ENCODE assay signal across 9 mouse cellular contexts in the genomic region with DNA sequence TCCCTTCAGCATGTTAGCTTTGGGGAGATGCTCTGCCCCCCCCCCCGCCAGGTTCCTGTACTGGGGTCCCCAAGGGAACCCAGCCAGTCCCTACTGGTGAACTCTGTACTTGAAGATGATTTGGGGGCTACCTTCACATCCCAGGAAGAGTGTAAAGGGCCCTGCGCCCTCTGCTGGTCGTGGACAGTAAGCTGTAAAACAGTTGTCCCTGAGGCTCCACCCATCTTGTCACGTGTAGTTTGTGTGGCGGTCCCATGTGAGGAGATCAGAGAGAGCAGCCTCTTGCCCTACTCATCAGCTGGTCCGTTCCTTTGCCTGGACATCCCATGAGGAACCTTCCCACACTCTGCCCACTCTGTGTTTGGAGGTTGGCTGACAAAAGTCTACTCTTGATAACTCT. TPM values are rescaled to one million over a fixed set of nuclear protein-coding genes. Genes with fewer than 3 reads are reported as not detected.
DNase-seq lines count a peak whose midpoint lies in the region; ATAC-seq and TF ChIP-seq lines count a peak whose summit lies in the region.
"Had no signal": no experiment of that assay in that cellular context is flagged by ENCODE, and none has a peak within 500 bp of the region (broad histone marks: within the 10 kb centered on the region; RNA-seq: fewer than 3 reads in every experiment).

No protein-coding gene starts in this region.

- H3K27me3 ChIP-seq in testis, adult 2 months (ENCODE audit: control insufficient read depth, insufficient read depth, low read length), result no peaks in the 10 kb centered on the region
- no peaks in the 10 kb centered on the region for H3K27me3 ChIP-seq in intestine, embryonic 15.5 days (replicated peaks)
- no peaks in the 10 kb centered on the region for H3K27me3 ChIP-seq in small intestine, adult 2 months (ENCODE audit: control insufficient read depth, insufficient read depth, low read length)

- WGBS in intestine, embryonic 15.5 days, result 13% methylated on average over 6 of the region's 6 CpGs
- 9% methylated on average over 6 of the region's 6 CpGs for WGBS in small intestine, adult 2 months

- TF ChIP-seq CTCF in testis, adult 2 months (IDR thresholded peaks at IDR 0.05; ENCODE audit: control insufficient read depth, insufficient read depth, insufficient replicate concordance, low read depth, low read length), result peak; percentile 55; the same call in 1 of the 2 replicates
- TF ChIP-seq CTCF in embryonic fibroblast, embryonic 13.5 days (IDR thresholded peaks at IDR 0.05; ENCODE audit: borderline replicate concordance, insufficient read depth, low read length), result peak; percentile 47; the same call in 1 of the 2 replicates
- TF ChIP-seq CTCF in small intestine, adult 2 months (IDR thresholded peaks at IDR 0.05; ENCODE audit: extremely low read depth, insufficient read length, insufficient replicate concordance, low read depth, low read length), result peak; percentile 47; the same call in 1 of the 2 replicates

- DNase-seq in testis, postnatal 14 days (ENCODE audit: low spot score), result no peak
- DNase-seq in adrenal gland, adult 8-10 months, result peak; percentile 28
- peak; percentile 11 to 25 for DNase-seq in lung, adult 18-20 months
- DNase-seq in gastrocnemius, postnatal 36 days, result no peak

- no peaks in the 10 kb centered on the region for H3K9me3 ChIP-seq in intestine, embryonic 15.5 days

- H3K36me3 ChIP-seq in testis, adult 2 months (ENCODE audit: control insufficient read depth, insufficient read depth, low read length), result no peaks in the 10 kb centered on the region
- no peaks in the 10 kb centered on the region for H3K36me3 ChIP-seq in intestine, embryonic 15.5 days
- H3K36me3 ChIP-seq in small intestine, adult 2 months (ENCODE audit: control insufficient read depth, insufficient read depth, low read length), result no peaks in the 10 kb centered on the region

- peak; percentile 43; the same call in 1 of the 2 replicates for ATAC-seq in intestine, embryonic 15.5 days

- no peak for TF ChIP-seq POLR2A in testis, adult 2 months (IDR thresholded peaks at IDR 0.05; ENCODE audit: control insufficient read depth, low read depth, low read length)
- no peak for TF ChIP-seq POLR2A in embryonic fibroblast, embryonic 13.5 days (IDR thresholded peaks at IDR 0.05; ENCODE audit: low read depth, low read length)
- no peak for TF ChIP-seq POLR2A in small intestine, adult 2 months (IDR thresholded peaks at IDR 0.05; ENCODE audit: low read depth, low read length)

- H3K4me1 ChIP-seq in testis, adult 2 months (ENCODE audit: control insufficient read depth, insufficient read depth, low read length), result peaks cover 11% of the 10 kb centered on the region
- H3K4me1 ChIP-seq in embryonic fibroblast, embryonic 13.5 days (ENCODE audit: control insufficient read depth, insufficient read depth, low read length), result no peaks in the 10 kb centered on the region
- H3K4me1 ChIP-seq in intestine, embryonic 15.5 days (replicated peaks), result no peaks in the 10 kb centered on the region
- H3K4me1 ChIP-seq in small intestine, adult 2 months (ENCODE audit: control insufficient read depth, insufficient read depth, insufficient read length, low read length), result peaks cover 2% of the 10 kb centered on the region; the same call in 1 of the 2 replicates

- intact Hi-C loops in gastrocnemius, postnatal 36 days (cut with DNase I), result no loop called here

- no peak overlapping the region for H3K9ac ChIP-seq in intestine, embryonic 15.5 days

- H3K4me2 ChIP-seq in intestine, embryonic 15.5 days (replicated peaks), result peak overlapping the region; percentile 38

- no peak overlapping the region for H3K27ac ChIP-seq in testis, adult 2 months (ENCODE audit: control insufficient read depth, insufficient read depth, low read depth, low read length)
- no peak overlapping the region for H3K27ac ChIP-seq in embryonic fibroblast, embryonic 13.5 days (ENCODE audit: insufficient read depth, low read length)
- no peak overlapping the region for H3K27ac ChIP-seq in intestine, embryonic 15.5 days
- H3K27ac ChIP-seq in small intestine, adult 2 months (ENCODE audit: insufficient read depth, low read depth, low read length), result no peak overlapping the region

- no peak overlapping the region for H3K4me3 ChIP-seq in testis, adult 2 months (ENCODE audit: control insufficient read depth, low read depth, low read length)
- no peak overlapping the region for H3K4me3 ChIP-seq in embryonic fibroblast, embryonic 13.5 days (ENCODE audit: insufficient read depth, low read length)
- no peak overlapping the region for H3K4me3 ChIP-seq in intestine, embryonic 15.5 days (replicated peaks)
- H3K4me3 ChIP-seq in small intestine, adult 2 months (ENCODE audit: low read depth, low read length), result no peak overlapping the region

RNA-seq across cellular contexts. Expression of gene Bpifb4, which starts 15.8 kb away (rescaled TPM):
- 0.33 and 0.64 TPM in 2 replicates for polyA plus RNA-seq in testis, adult 2 months (2012; rRNA removed)
- under 1 TPM in 2 of 4 experiments, not detected in 2; 0.44 to 0.59 TPM for total RNA-seq in adrenal gland, adult 8-10 months (2022)
- not detected in 2 replicates for polyA plus RNA-seq in embryonic fibroblast, embryonic 13.5 days (2011; ENCODE audit: insufficient read length, low read depth, missing spikeins)
- not detected in 2 replicates for polyA plus RNA-seq in intestine, embryonic 15.5 days (2015; fragmentation: Nextera tagmentation; extraction: Ambion mirVana)
- 0.13 TPM in 1 of 2 replicates, not detected in the other for polyA plus RNA-seq in small intestine, adult 2 months (2012; rRNA removed)
- total RNA-seq in gastrocnemius, postnatal 36 days (2021), result not detected
- total RNA-seq: layer of hippocampus, adult 18-20 months had no signal

RNA-seq across cellular contexts. Expression of gene Bpifa6, which starts 20.9 kb away (rescaled TPM):
- 7.6 and 9.6 TPM in 2 replicates for polyA plus RNA-seq in testis, adult 2 months (2012; rRNA removed)
- total RNA-seq in adrenal gland, adult 8-10 months (2022), result under 1 TPM in 1 of 4 experiments, not detected in 3; 0.17 TPM
- polyA plus RNA-seq in embryonic fibroblast, embryonic 13.5 days (2011; ENCODE audit: insufficient read length, low read depth, missing spikeins), result not detected in 2 replicates
- not detected in 2 replicates for polyA plus RNA-seq in intestine, embryonic 15.5 days (2015; fragmentation: Nextera tagmentation; extraction: Ambion mirVana)
- not detected in 2 replicates for polyA plus RNA-seq in small intestine, adult 2 months (2012; rRNA removed)
- total RNA-seq in gastrocnemius, postnatal 36 days (2021), result not detected
- total RNA-seq: layer of hippocampus, adult 18-20 months had no signal

RNA-seq across cellular contexts. Expression of gene Bpifb3, which starts 35.8 kb away (rescaled TPM):
- 5.0 and 5.4 TPM in 2 replicates for polyA plus RNA-seq in testis, adult 2 months (2012; rRNA removed)
- not detected for total RNA-seq in adrenal gland, adult 8-10 months (2022)
- not detected in 2 replicates for polyA plus RNA-seq in embryonic fibroblast, embryonic 13.5 days (2011; ENCODE audit: insufficient read length, low read depth, missing spikeins)
- not detected in 2 replicates for polyA plus RNA-seq in intestine, embryonic 15.5 days (2015; fragmentation: Nextera tagmentation; extraction: Ambion mirVana)
- not detected in 2 replicates for polyA plus RNA-seq in small intestine, adult 2 months (2012; rRNA removed)
- not detected for total RNA-seq in gastrocnemius, postnatal 36 days (2021)
- total RNA-seq: layer of hippocampus, adult 18-20 months had no signal

RNA-seq across cellular contexts. Expression of gene Bpifb6, which starts 53.6 kb away (rescaled TPM):
- 0.21 and 0.36 TPM in 2 replicates for polyA plus RNA-seq in testis, adult 2 months (2012; rRNA removed)
- total RNA-seq in adrenal gland, adult 8-10 months (2022), result 1 to 10 TPM in 2 of 4 experiments, under 1 TPM in 1, not detected in 1; 0.30 to 6.2 (median 4.9) TPM
- polyA plus RNA-seq in embryonic fibroblast, embryonic 13.5 days (2011; ENCODE audit: insufficient read length, low read depth, missing spikeins), result not detected in 2 replicates
- not detected in 2 replicates for polyA plus RNA-seq in intestine, embryonic 15.5 days (2015; fragmentation: Nextera tagmentation; extraction: Ambion mirVana)
- not detected in 2 replicates for polyA plus RNA-seq in small intestine, adult 2 months (2012; rRNA removed)
- total RNA-seq in gastrocnemius, postnatal 36 days (2021), result not detected
- total RNA-seq: layer of hippocampus, adult 18-20 months had no signal

RNA-seq across cellular contexts. Expression of gene Bpifa2, which starts 54.2 kb away (rescaled TPM):
- 0.11 TPM in 1 of 2 replicates, not detected in the other for polyA plus RNA-seq in testis, adult 2 months (2012; rRNA removed)
- total RNA-seq in adrenal gland, adult 8-10 months (2022), result 1 to 10 TPM in 1 of 4 experiments, under 1 TPM in 3; 0.37 to 1.0 (median 0.67) TPM
- not detected in 2 replicates for polyA plus RNA-seq in embryonic fibroblast, embryonic 13.5 days (2011; ENCODE audit: insufficient read length, low read depth, missing spikeins)
- not detected in 2 replicates for polyA plus RNA-seq in intestine, embryonic 15.5 days (2015; fragmentation: Nextera tagmentation; extraction: Ambion mirVana)
- polyA plus RNA-seq in small intestine, adult 2 months (2012; rRNA removed), result not detected in 2 replicates
- total RNA-seq in gastrocnemius, postnatal 36 days (2021), result not detected
- total RNA-seq: layer of hippocampus, adult 18-20 months had no signal

Comparison
In these comparisons a context has a peak if more than half of its experiments do, and no peak if none do; other contexts are left out.
1. DNase-seq: peak in adrenal gland, adult 8-10 months (single experiment) and lung, adult 18-20 months (2 of 2); none in testis, postnatal 14 days (single experiment) and gastrocnemius, postnatal 36 days (0 of 2).
2. Peak in every context shown above with its lines, with median percentiles within 50 percentile points of each other: CTCF ChIP-seq.